Mouse (Mus musculus) cerebellum, adult 2 months (tissue): Measurements from ENCODE around the gene Hemk1. TPM values are rescaled to one million over a fixed set of nuclear protein-coding genes. Genes with fewer than 3 reads are reported as not detected.

Experiments used
- DNase-seq, 2 experiments: peaks; one replicate each; pipeline ENCODE4 v3.0.0; 2021
- H3K27ac ChIP-seq: fragments of 200-500 bp; 2 replicates; pipeline ENCODE4 v1.5.1; 2012; ENCODE audit warnings: low read length, control low read depth, inconsistent platforms; ENCODE audit not compliant: insufficient read depth
- H3K27me3 ChIP-seq: fragments of 200-500 bp; 2 replicates; pipeline ENCODE4 v1.6.1; 2012; ENCODE audit warnings: inconsistent platforms, mild to moderate bottlenecking, low read length, moderate library complexity; ENCODE audit not compliant: control insufficient read depth, insufficient read depth
- H3K4me1 ChIP-seq: fragments of 200-500 bp; 2 replicates; pipeline ENCODE4 v1.6.1; 2011; ENCODE audit warnings: low read length; ENCODE audit not compliant: control insufficient read depth, insufficient read depth
- H3K4me3 ChIP-seq: fragments of 200-500 bp; replicated peaks from 2 replicates; pipeline ENCODE3; 2011; ENCODE audit warnings: mild to moderate bottlenecking, low read depth, low read length, control low read depth; ENCODE audit not compliant: insufficient read depth
- CTCF ChIP-seq: fragments of 200-500 bp; IDR thresholded peaks from 2 replicates; pipeline ENCODE4 v1.5.1; 2011; ENCODE audit warnings: low read depth, mild to moderate bottlenecking, control low read depth, low read length, moderate library complexity, borderline replicate concordance; ENCODE audit not compliant: insufficient read depth
- POLR2A ChIP-seq: fragments of 200-500 bp; IDR thresholded peaks from 2 replicates; pipeline ENCODE4 v1.6.1; 2011; ENCODE audit warnings: low read length, control low read depth, borderline replicate concordance; ENCODE audit not compliant: insufficient read depth
- WGBS: fragments of 180-500 bp; shearing (Covaris S2); methylation state at CpG from one replicate; pipeline ENCODE4 v1.1.7; 2018; 5-methylcytosine and 5-hydroxymethylcytosine counted together
- polyA plus RNA-seq: library from polyadenylated mRNA; depleted of rRNA; stranded (reverse); fragments of >200 nt; gene quantifications from 2 replicates; pipeline ENCODE4 v1.2.3, GENCODE M21; 2012

The Hemk1 gene
- polyA plus RNA-seq, 1 experiment, result 27.8 TPM

GRCm38 (mm10) chr9:107285009-107285408 lies 53.1 kb downstream of the Hemk1 start:
- Histone ChIP-seq H3K4me1 (peaks cover 4% of the 10 kb centered on the region; the same call in 1 of the 2 replicates), H3K27me3 (no peaks in the 10 kb centered on the region), H3K4me3 (no peak overlapping the region), H3K27ac (no peak overlapping the region)
- TF ChIP-seq CTCF (no peak), POLR2A (no peak)
- WGBS, result 16% methylated on average over 3 of the region's 3 CpGs
- no peak for DNase-seq

- DNase-seq, result no peak
- H3K27me3 ChIP-seq, result no peaks in the 10 kb centered on the region
- H3K27ac ChIP-seq, result no peak overlapping the region
- H3K4me3 ChIP-seq, result no peak overlapping the region
- WGBS, result 94% methylated on average over 9 of the region's 9 CpGs
- H3K4me1 ChIP-seq, result peaks cover 20% of the 10 kb centered on the region
- TF ChIP-seq POLR2A (no peak), CTCF (no peak)
These were observed 55.2 kb downstream of the Hemk1 start for GRCm38 (mm10) chr9:107282951-107283350.

GRCm38 (mm10) chr9:107281241-107281987 lies 56.7 kb downstream of the Hemk1 start:
- TF ChIP-seq POLR2A, result no peak
- TF ChIP-seq CTCF, result no peak
- no peak for DNase-seq
- WGBS, result 95% methylated on average over 5 of the region's 5 CpGs
- Histone ChIP-seq H3K4me3 (no peak overlapping the region), H3K27me3 (no peaks in the 10 kb centered on the region), H3K4me1 (peaks cover 26% of the 10 kb centered on the region), H3K27ac (no peak overlapping the region)

DNA sequence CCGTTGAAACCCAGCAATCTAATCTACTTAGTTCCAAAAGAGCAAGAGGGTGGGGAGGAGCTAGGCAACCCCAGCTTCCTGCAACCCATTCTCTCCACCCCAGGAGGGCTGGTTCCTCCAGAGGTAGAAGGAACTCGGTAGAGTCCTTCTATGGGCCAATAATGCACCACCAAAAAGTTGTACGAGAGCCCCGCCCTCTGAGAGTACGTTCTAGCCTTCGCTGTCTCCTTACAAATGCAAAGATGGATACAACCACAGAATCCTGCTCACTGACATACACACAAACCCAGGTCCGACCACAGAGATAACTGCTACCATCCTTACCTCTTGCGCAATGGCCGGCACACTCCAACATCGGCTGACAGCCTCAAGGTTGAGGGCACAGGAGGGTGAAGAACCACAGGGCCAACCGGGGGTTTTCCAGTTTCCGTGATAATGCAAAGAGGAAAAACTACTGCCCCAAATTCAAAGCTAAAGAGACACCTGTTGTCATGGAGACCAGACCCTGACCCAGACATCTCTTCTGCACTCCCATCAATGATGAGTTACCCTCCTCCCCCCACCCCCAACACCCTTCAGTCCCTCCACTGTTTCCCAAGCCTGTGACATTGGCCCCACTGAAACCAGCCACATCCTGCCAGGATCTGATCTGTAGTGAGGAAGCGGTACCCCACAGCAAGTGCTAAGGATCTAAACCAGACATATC lies 57.7 kb downstream of the Hemk1 start:
- Histone ChIP-seq H3K27me3 (no peaks in the 10 kb centered on the region), H3K4me1 (peaks cover 31% of the 10 kb centered on the region), H3K4me3 (no peak overlapping the region), H3K27ac (no peak overlapping the region)
- WGBS, result 85% methylated on average over 13 of the region's 13 CpGs
- no peak for TF ChIP-seq POLR2A
- no peak for TF ChIP-seq CTCF
- no peak for DNase-seq

GRCm38 (mm10) chr9:107279378-107280321 lies 58.5 kb downstream of the Hemk1 start:
- peaks cover 27% of the 10 kb centered on the region for H3K4me1 ChIP-seq
- no peak overlapping the region for H3K27ac ChIP-seq
- no peak for DNase-seq
- TF ChIP-seq CTCF (no peak), POLR2A (no peak)
- no peaks in the 10 kb centered on the region for H3K27me3 ChIP-seq
- H3K4me3 ChIP-seq, result no peak overlapping the region
- 72% methylated on average over 16 of the region's 16 CpGs for WGBS

DNA sequence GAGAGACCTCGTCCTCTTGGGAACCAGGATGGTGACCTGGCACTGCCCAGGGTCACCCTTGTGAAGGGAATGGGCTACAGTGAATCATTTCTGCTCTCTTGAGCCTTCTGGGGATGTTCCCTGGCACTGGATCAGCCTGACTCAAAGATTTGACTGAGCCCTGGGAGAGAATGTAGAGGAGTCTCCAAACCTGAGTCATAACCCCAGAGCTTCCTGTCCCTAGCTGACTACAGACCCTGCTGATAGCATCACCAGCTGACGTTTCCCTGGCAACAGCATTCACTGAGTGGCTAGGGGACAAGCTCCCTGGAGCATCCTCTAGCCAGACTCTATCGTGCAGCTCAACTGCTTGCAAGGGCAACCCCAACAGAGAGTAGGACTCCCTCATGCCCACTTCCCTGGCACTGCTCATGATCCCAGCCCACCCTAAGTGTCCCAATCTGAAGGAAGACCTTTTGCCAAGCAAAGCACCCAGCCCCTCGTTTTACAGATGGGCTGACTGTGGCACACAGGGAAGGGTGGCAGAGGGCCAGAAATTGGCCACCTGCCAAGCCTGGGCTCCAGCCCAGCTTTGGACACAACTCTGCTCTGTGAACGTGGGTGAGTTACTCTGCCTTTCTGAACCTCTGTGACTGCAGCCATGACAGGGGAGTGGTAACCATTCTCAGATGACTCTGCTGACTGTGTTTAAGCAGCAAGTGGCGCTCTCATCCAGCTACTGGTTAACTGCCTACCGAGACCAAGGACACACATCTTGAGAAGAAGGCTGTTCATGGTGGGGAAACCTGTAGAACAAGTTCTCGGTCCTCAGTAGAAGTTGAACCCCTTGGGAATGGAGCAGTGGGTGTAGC lies 59.4 kb downstream of the Hemk1 start:
- WGBS, result 17% methylated on average over 8 of the region's 8 CpGs
- peaks cover 27% of the 10 kb centered on the region for H3K4me1 ChIP-seq

More for the DNA sequence above, 59.4 kb downstream of the Hemk1 start:
- H3K4me3 ChIP-seq, result no peak overlapping the region
- peak overlapping the region; percentile 18; the same call in 1 of the 2 replicates for H3K27ac ChIP-seq
- no peaks in the 10 kb centered on the region for H3K27me3 ChIP-seq
- TF ChIP-seq POLR2A (no peak), CTCF (no peak)
- DNase-seq, result peak; percentile 85 to 90
